Mouse (Mus musculus): ENCODE results near the gene Lrp5.

DNA sequence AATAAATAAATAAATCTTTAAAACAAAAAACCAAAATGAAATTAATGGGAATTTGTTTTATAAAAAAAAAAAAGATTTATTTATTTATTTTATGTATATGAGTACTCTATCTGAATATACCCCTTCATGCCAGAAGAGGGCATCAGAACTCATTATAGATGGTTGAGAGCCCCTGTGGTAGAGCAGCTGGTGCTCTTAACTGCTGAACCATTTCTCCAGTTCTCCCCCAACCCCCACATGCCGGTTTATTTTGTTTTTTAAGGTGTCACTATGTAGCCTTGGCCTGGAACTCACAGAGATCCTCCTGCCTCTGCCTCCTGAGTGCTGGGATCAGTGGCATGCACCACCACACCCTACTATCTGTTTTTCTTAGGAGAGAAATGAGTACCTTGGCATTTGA lies 19.9 kb upstream of the Lrp5 start:
- TF ChIP-seq CTCF (IDR thresholded peaks at IDR 0.05; ENCODE audit: low read depth), result peak; percentile 39
- no peak for TF ChIP-seq EP300 (optimal IDR thresholded peaks at IDR 0.05)
